In the genomic region with DNA sequence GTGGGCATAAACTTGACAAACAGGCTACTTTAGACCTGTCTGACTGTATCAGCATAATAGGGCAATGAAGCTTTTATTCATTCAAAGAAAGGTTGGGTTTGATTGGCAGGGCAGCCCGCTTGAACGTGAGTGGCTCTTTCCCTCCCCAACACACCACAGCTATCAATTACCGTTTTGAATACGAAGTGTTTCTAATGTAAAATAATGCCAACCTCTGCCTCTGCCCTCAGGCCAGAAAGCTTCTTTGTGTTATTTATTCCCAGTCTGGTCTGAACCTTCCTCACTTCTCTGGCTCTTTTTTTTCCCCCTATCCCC, we compare ENCODE assay signal across 9 mouse cellular contexts.
DNase-seq lines count a peak whose midpoint lies in the region; ATAC-seq and TF ChIP-seq lines count a peak whose summit lies in the region.
"Had no signal": no experiment of that assay in that cellular context is flagged by ENCODE, and none has a peak within 500 bp of the region (broad histone marks: within the 10 kb centered on the region; RNA-seq: fewer than 3 reads in every experiment).

No protein-coding gene starts in this region.

- 16% methylated on average over 4 of the region's 4 CpGs for WGBS in stomach, embryonic 15.5 days
- 32% methylated on average over 4 of the region's 4 CpGs for WGBS in stomach, postnatal 0 days
- 1% methylated on average over 4 of the region's 4 CpGs for WGBS in hindbrain, embryonic 10.5 days
- WGBS in midbrain, embryonic 12.5 days: 2% methylated on average over 4 of the region's 4 CpGs

- H3K27me3 ChIP-seq in stomach, embryonic 15.5 days (replicated peaks): peaks cover 8% of the 10 kb centered on the region; the same call in 1 of the 2 replicates
- no peaks in the 10 kb centered on the region for H3K27me3 ChIP-seq in stomach, postnatal 0 days (ENCODE audit: control insufficient read depth, insufficient read depth, low read length)
- H3K27me3 ChIP-seq in hindbrain, embryonic 10.5 days (ENCODE audit: insufficient read depth, poor library complexity, severe bottlenecking): peaks cover 17% of the 10 kb centered on the region; the same call in 1 of the 2 replicates
- peaks cover 12% of the 10 kb centered on the region; the same call in 1 of the 2 replicates for H3K27me3 ChIP-seq in midbrain, embryonic 12.5 days
- H3K27me3 ChIP-seq: CH12.LX had no signal

- no peak for DNase-seq in stomach, postnatal 0 days (ENCODE audit: low spot score)
- DNase-seq in hindbrain, embryonic 10.5 days (ENCODE audit: low spot score): peak; percentile 36
- DNase-seq in adrenal gland, adult 18-20 months (ENCODE audit: low spot score in 2 of 2): no peak
- DNase-seq in thymus, postnatal 14 days: no peak
- DNase-seq: thymus, adult 2 months had no signal

- no peak for TF ChIP-seq CTCF in stomach, postnatal 0 days (IDR thresholded peaks at IDR 0.05; ENCODE audit: low read depth)

- H3K27ac ChIP-seq in stomach, embryonic 15.5 days: no peak overlapping the region
- no peak overlapping the region for H3K27ac ChIP-seq in stomach, postnatal 0 days (replicated peaks)
- H3K27ac ChIP-seq in hindbrain, embryonic 10.5 days: peak overlapping the region; percentile 84
- H3K27ac ChIP-seq in midbrain, embryonic 12.5 days (replicated peaks): peak overlapping the region; percentile 83

- TF ChIP-seq EP300 in stomach, postnatal 0 days (optimal IDR thresholded peaks at IDR 0.05): no peak

- H3K4me3 ChIP-seq in stomach, embryonic 15.5 days (replicated peaks): no peak overlapping the region
- no peak overlapping the region for H3K4me3 ChIP-seq in stomach, postnatal 0 days (ENCODE audit: low read depth, low read length)
- peak overlapping the region; percentile 40 for H3K4me3 ChIP-seq in hindbrain, embryonic 10.5 days
- H3K4me3 ChIP-seq in midbrain, embryonic 12.5 days: peak overlapping the region; percentile 22

- no peak overlapping the region for H3K9ac ChIP-seq in stomach, embryonic 15.5 days
- H3K9ac ChIP-seq in stomach, postnatal 0 days (ENCODE audit: low read length): no peak overlapping the region
- peak overlapping the region; percentile 24; the same call in 1 of the 2 replicates for H3K9ac ChIP-seq in midbrain, embryonic 12.5 days (replicated peaks)

- 0 out of 2 replicates have a peak overlapping the region, but pooled peaks have one; percentile 10 for H3K4me2 ChIP-seq in stomach, embryonic 15.5 days
- H3K4me2 ChIP-seq in stomach, postnatal 0 days (replicated peaks; ENCODE audit: low read depth): no peak overlapping the region
- peak overlapping the region; percentile 46 for H3K4me2 ChIP-seq in midbrain, embryonic 12.5 days (replicated peaks)

- H3K4me1 ChIP-seq in stomach, embryonic 15.5 days: no peaks in the 10 kb centered on the region
- H3K4me1 ChIP-seq in stomach, postnatal 0 days (replicated peaks; ENCODE audit: control insufficient read depth, insufficient read depth): no peaks in the 10 kb centered on the region
- peaks cover 44% of the 10 kb centered on the region for H3K4me1 ChIP-seq in hindbrain, embryonic 10.5 days (replicated peaks)
- H3K4me1 ChIP-seq in midbrain, embryonic 12.5 days: peaks cover 25% of the 10 kb centered on the region

- H3K36me3 ChIP-seq in stomach, embryonic 15.5 days: no peaks in the 10 kb centered on the region
- no peaks in the 10 kb centered on the region for H3K36me3 ChIP-seq in stomach, postnatal 0 days (ENCODE audit: control insufficient read depth, insufficient read depth, low read length)
- no peaks in the 10 kb centered on the region for H3K36me3 ChIP-seq in hindbrain, embryonic 10.5 days
- H3K36me3 ChIP-seq in midbrain, embryonic 12.5 days: no peaks in the 10 kb centered on the region

- no peak for ATAC-seq in stomach, embryonic 15.5 days (ENCODE audit: insufficient read depth, low FRiP score, low read depth)
- no peak for ATAC-seq in stomach, postnatal 0 days (ENCODE audit: low FRiP score, low TSS enrichment)
- no peak; the same call in 1 of the 2 replicates for ATAC-seq in midbrain, embryonic 12.5 days (ENCODE audit: low FRiP score, low read depth)
- no peak for ATAC-seq in erythroblast, adult 5-6 weeks (replicated peaks; ENCODE audit: low FRiP score, poor library complexity, severe bottlenecking)

- H3K9me3 ChIP-seq in stomach, embryonic 15.5 days: no peaks in the 10 kb centered on the region
- no peaks in the 10 kb centered on the region for H3K9me3 ChIP-seq in stomach, postnatal 0 days (ENCODE audit: control insufficient read depth, low read length)
- no peaks in the 10 kb centered on the region for H3K9me3 ChIP-seq in hindbrain, embryonic 10.5 days
- H3K9me3 ChIP-seq in midbrain, embryonic 12.5 days: no peaks in the 10 kb centered on the region

Comparison
In these comparisons a context has a peak if more than half of its experiments do, and no peak if none do; other contexts are left out.
1. H3K27ac ChIP-seq: peak in hindbrain, embryonic 10.5 days (single experiment) and midbrain, embryonic 12.5 days (single experiment); none in stomach, embryonic 15.5 days (single experiment) and stomach, postnatal 0 days (single experiment).
2. H3K4me3 ChIP-seq: peak in hindbrain, embryonic 10.5 days (single experiment) and midbrain, embryonic 12.5 days (single experiment); none in stomach, embryonic 15.5 days (single experiment) and stomach, postnatal 0 days (single experiment).